In the genomic region with DNA sequence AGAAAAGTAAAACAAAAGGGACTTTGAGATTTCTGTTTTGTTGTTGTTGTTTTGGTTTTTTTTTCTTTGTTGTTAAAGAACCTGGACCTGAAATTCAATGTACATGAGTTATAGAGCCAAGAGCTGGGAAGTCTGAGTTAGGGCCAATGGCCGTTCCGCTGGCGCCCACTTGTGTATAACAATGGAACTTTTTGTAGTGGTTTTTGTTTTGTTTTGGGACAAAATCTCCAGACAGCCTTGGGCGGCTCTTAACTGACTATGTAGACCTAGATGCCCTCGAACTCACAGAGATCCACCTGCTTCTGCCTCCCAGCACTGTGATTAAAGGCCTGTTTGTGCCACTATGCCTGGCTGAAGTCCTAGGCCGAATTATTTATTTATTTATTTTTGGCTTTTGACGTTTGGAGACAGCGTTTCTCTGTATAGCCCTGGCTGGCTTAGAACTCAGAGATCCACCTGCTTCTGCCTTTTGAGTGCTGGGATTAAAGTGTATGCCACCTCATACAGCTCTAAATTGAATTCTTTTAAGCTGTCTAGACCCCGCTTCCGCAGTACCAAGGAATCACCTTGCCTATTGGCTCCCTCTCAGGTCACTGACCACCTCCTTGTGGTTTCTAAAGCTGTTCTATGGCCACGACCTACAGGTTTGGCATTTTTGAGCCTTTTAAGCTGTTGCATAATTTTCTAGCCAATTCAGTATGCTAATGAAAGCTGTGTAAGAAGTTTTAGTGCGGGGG, we compare ENCODE assay signal across 8 mouse cellular contexts. TPM values are rescaled to one million over a fixed set of nuclear protein-coding genes. Genes with fewer than 3 reads are reported as not detected.
DNase-seq lines count a peak whose midpoint lies in the region; ATAC-seq and TF ChIP-seq lines count a peak whose summit lies in the region.

No protein-coding gene starts in this region.

- H3K4me2 ChIP-seq in forebrain, embryonic 13.5 days: 0 out of 2 replicates have a peak overlapping the region, but pooled peaks have one; percentile 11
- H3K4me2 ChIP-seq in hindbrain, embryonic 12.5 days (replicated peaks): peak overlapping the region; percentile 22; the same call in 1 of the 2 replicates

- no peak overlapping the region for H3K9ac ChIP-seq in forebrain, embryonic 13.5 days
- no peak overlapping the region for H3K9ac ChIP-seq in hindbrain, embryonic 12.5 days

- peak overlapping the region; percentile 26 for H3K4me3 ChIP-seq in left cerebral cortex, adult 2 months
- no peak overlapping the region for H3K4me3 ChIP-seq in forebrain, embryonic 13.5 days
- H3K4me3 ChIP-seq in hindbrain, embryonic 12.5 days: no peak overlapping the region

- TF ChIP-seq CTCF in left cerebral cortex, adult 2 months (IDR thresholded peaks at IDR 0.05): peak; percentile 69

- H3K36me3 ChIP-seq in forebrain, embryonic 13.5 days (ENCODE audit: poor library complexity, severe bottlenecking): peaks cover 5% of the 10 kb centered on the region
- H3K36me3 ChIP-seq in hindbrain, embryonic 12.5 days: peaks cover 5% of the 10 kb centered on the region
- H3K36me3 ChIP-seq in splenic B cell, adult 2 months (ENCODE audit: control insufficient read depth, insufficient read depth, low read length, poor library complexity, severe bottlenecking): peaks cover 2% of the 10 kb centered on the region; the same call in 1 of the 2 replicates

- no peak for ATAC-seq in forebrain, embryonic 13.5 days
- no peak for ATAC-seq in hindbrain, embryonic 12.5 days (ENCODE audit: low FRiP score)
- peak; percentile 58 for ATAC-seq in megakaryocyte-erythroid progenitor cell, adult 5-6 weeks (replicated peaks; ENCODE audit: low FRiP score, low TSS enrichment, poor library complexity, severe bottlenecking)

- H3K27ac ChIP-seq in left cerebral cortex, adult 2 months: no peak overlapping the region
- H3K27ac ChIP-seq in forebrain, embryonic 13.5 days: no peak overlapping the region
- H3K27ac ChIP-seq in hindbrain, embryonic 12.5 days: no peak overlapping the region

- no peaks in the 10 kb centered on the region for H3K27me3 ChIP-seq in forebrain, embryonic 13.5 days
- no peaks in the 10 kb centered on the region for H3K27me3 ChIP-seq in hindbrain, embryonic 12.5 days
- H3K27me3 ChIP-seq in splenic B cell, adult 2 months (ENCODE audit: control insufficient read depth, insufficient read depth, low read length, poor library complexity, severe bottlenecking): no peaks in the 10 kb centered on the region

- 43% methylated on average over 12 of the region's 12 CpGs for WGBS in forebrain, embryonic 13.5 days
- WGBS in hindbrain, embryonic 12.5 days: 47% methylated on average over 12 of the region's 12 CpGs

- no peaks in the 10 kb centered on the region for H3K9me3 ChIP-seq in forebrain, embryonic 13.5 days (replicated peaks)
- no peaks in the 10 kb centered on the region for H3K9me3 ChIP-seq in hindbrain, embryonic 12.5 days (replicated peaks)

- intact Hi-C loops in left cerebral cortex, adult 2 months (cut with DNase I): loop anchor here (5.0 kb wide), 2 partner anchors 205 to 415 kb away; no protein-coding TSS in a partner anchor
- intact Hi-C loops in left cerebral cortex, postnatal 4 days (cut with DNase I): loop anchor here (5.0 to 10.0 kb wide), 2 partner anchors 75 to 172 kb away; a partner anchor contains a TSS

- no peak for DNase-seq in left cerebral cortex, adult 2 months (ENCODE audit: extremely low spot score in 1 of 2, low spot score in 2 of 2)
- DNase-seq in left cerebral cortex, adult 8-10 months (ENCODE audit: low spot score in 2 of 2): no peak
- DNase-seq in brain, adult 2 months (ENCODE audit: low read depth, low spot score): peak; percentile 34
- peak; percentile 35 for DNase-seq in left cerebral cortex, postnatal 4 days
- peak; percentile 76 for DNase-seq in splenic B cell, adult 2 months (ENCODE audit: low read depth, low spot score)

- H3K4me1 ChIP-seq in forebrain, embryonic 13.5 days: peaks cover 15% of the 10 kb centered on the region
- peaks cover 13% of the 10 kb centered on the region for H3K4me1 ChIP-seq in hindbrain, embryonic 12.5 days

RNA-seq across cellular contexts. Expression of a gene that starts 1.7 kb away (rescaled TPM):
- total RNA-seq in left cerebral cortex, adult 2 months (2021): 10 to 100 TPM; 11.9 to 14.1 TPM
- total RNA-seq in left cerebral cortex, adult 8-10 months (2022): 10 to 100 TPM; 11.6 to 12.2 (median 11.8) TPM
- polyA plus RNA-seq in forebrain, embryonic 13.5 days (2015; fragmentation: Nextera tagmentation; extraction: Ambion mirVana): 10.7 and 11.7 TPM in 2 replicates
- 12.9 and 14.9 TPM in 2 replicates for polyA plus RNA-seq in hindbrain, embryonic 12.5 days (2016; fragmentation: Nextera tagmentation; extraction: Ambion mirVana)
- total RNA-seq in left cerebral cortex, postnatal 4 days (2021): 10 to 100 TPM; 17.0 to 20.3 TPM
- total RNA-seq in megakaryocyte-erythroid progenitor cell, adult 5-6 weeks (2014; fragmentation: Nextera tagmentation): 12.5 and 13.5 TPM in 2 replicates
- total RNA-seq in megakaryocyte-erythroid progenitor cell, adult 5-6 weeks (2017): 21.0 and 26.9 TPM in 2 replicates

Comparison
In these comparisons a context has a peak if more than half of its experiments do, and no peak if none do; other contexts are left out.
1. DNase-seq: peak in brain, adult 2 months (single experiment), left cerebral cortex, postnatal 4 days (single experiment) and splenic B cell, adult 2 months (single experiment); none in left cerebral cortex, adult 2 months (0 of 2) and left cerebral cortex, adult 8-10 months (0 of 2).